Mouse (Mus musculus) ES-E14 (cell line): ENCODE measurements around the gene Yjefn3.
"Not testable (repeated sequence)": the region's sequence is repeated elsewhere in the genome, so short reads cannot be mapped to it uniquely, and the experiment has no call there.

Experiments used
- CHD2 ChIP-seq: IDR thresholded peaks from 2 replicates; pipeline ENCODE4 v1.6.1; 2014; ENCODE audit warnings: mild to moderate bottlenecking, low read depth, low read length, inconsistent platforms
- HCFC1 ChIP-seq: IDR thresholded peaks from 2 replicates; pipeline ENCODE4 v1.6.1; 2012; ENCODE audit warnings: low read length, inconsistent platforms, borderline replicate concordance; ENCODE audit not compliant: insufficient read depth
- MAFK ChIP-seq: IDR thresholded peaks from 2 replicates; pipeline ENCODE4 v1.6.1; 2014; ENCODE audit warnings: mild to moderate bottlenecking, low read depth, low read length, inconsistent platforms; ENCODE audit not compliant: insufficient read depth
- ZC3H11A ChIP-seq: IDR thresholded peaks from 2 replicates; pipeline ENCODE4 v1.6.1; 2012; ENCODE audit warnings: low read depth, mild to moderate bottlenecking, inconsistent platforms, low read length, borderline replicate concordance
- ZNF384 ChIP-seq: IDR thresholded peaks from 2 replicates; pipeline ENCODE4 v1.6.1; 2012; ENCODE audit warnings: low read depth, low read length, inconsistent platforms

DNA sequence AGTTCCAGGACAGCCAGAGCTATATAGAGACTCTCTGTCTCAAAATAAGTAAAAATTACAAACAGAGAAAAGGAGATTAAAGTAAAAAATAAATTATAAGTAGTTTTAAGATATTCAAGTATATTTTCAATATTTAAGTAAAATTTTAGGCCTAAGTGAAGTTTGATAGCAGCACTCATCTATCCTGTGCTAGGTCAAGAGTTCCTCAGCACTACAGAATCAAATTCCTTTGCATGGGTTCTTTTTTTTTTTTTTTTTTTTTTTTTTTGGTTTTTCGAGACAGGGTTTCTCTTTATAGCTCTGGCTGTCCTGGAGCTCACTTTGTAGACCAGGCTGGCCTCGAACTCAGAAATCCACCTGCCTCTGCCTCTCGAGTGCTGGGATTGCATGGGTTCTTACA, 40.0 kb upstream of the Yjefn3 start:
- not testable (repeated sequence) for TF ChIP-seq ZC3H11A, MAFK, CHD2, HCFC1
- TF ChIP-seq ZNF384: peak; percentile 81
